Mouse (Mus musculus): ENCODE measurements around the gene Lpar4.

Lpar4 gene

GRCm38 (mm10) chrX:106920175-106920827 lies at the start of gene Lpar4:
Gene Lpar4, plus strand, starts transcription at chrX:106920625.
- DNase-seq (ENCODE audit: low spot score): no peak

- DNase-seq (ENCODE audit: low spot score): no peak
These were observed 49.0 kb upstream of the Lpar4 start for GRCm38 (mm10) chrX:106871426-106871825.

- no peak for DNase-seq (ENCODE audit: low spot score)
These were observed 48.5 kb upstream of the Lpar4 start for GRCm38 (mm10) chrX:106871894-106872293.

GRCm38 (mm10) chrX:106872315-106872714 lies 48.1 kb upstream of the Lpar4 start:
- no peak for DNase-seq (ENCODE audit: low spot score)

- no peak for DNase-seq (ENCODE audit: low spot score)
These were observed 22.6 kb upstream of the Lpar4 start for GRCm38 (mm10) chrX:106897707-106898275.

GRCm38 (mm10) chrX:106920828-106921619 lies 599 bp downstream of the Lpar4 start:
- no peak for DNase-seq (ENCODE audit: low spot score)

- DNase-seq (ENCODE audit: low spot score): no peak
These were observed 4.1 kb downstream of the Lpar4 start for GRCm38 (mm10) chrX:106924572-106924971.

- DNase-seq (ENCODE audit: low spot score): no peak
These were observed 18.9 kb downstream of the Lpar4 start for GRCm38 (mm10) chrX:106939326-106939725.

- DNase-seq (ENCODE audit: low spot score): no peak
These were observed 30.1 kb downstream of the Lpar4 start for GRCm38 (mm10) chrX:106950558-106950957.

- no peak for DNase-seq (ENCODE audit: low spot score)
These were observed 30.6 kb downstream of the Lpar4 start for GRCm38 (mm10) chrX:106951016-106951415.

GRCm38 (mm10) chrX:106953840-106954239 lies 33.4 kb downstream of the Lpar4 start:
- DNase-seq (ENCODE audit: low spot score): no peak

- peak; percentile 41 for DNase-seq (ENCODE audit: low spot score)
These were observed 41.8 kb downstream of the Lpar4 start for GRCm38 (mm10) chrX:106962233-106962632.

GRCm38 (mm10) chrX:106964326-106964725 lies 43.9 kb downstream of the Lpar4 start:
- DNase-seq (ENCODE audit: low spot score): no peak
